Mouse (Mus musculus): ENCODE measurements around the gene Tmem169. TPM values are rescaled to one million over a fixed set of nuclear protein-coding genes. Genes with fewer than 3 reads are reported as not detected.
"Not testable (repeated sequence)": the region's sequence is repeated elsewhere in the genome, so short reads cannot be mapped to it uniquely, and the experiment has no call there.

The Tmem169 gene
- 10 to 100 TPM; 35.1 to 38.4 TPM for total RNA-seq (2021)

GRCm38 (mm10) chr1:72283992-72284485 is at the start of gene Tmem169, which contains the start of gene Pecr:
TSS of gene Tmem169 (plus strand) at chr1:72284369.
TSS of gene Pecr (minus strand) at chr1:72284314.
- intact Hi-C loops (cut with DNase I): no loop called here
- DNase-seq: peak; percentile 93

- intact Hi-C loops (cut with DNase I): not testable (repeated sequence)
- DNase-seq: peak; percentile 78
These were observed 47.7 kb upstream of the Tmem169 start for GRCm38 (mm10) chr1:72236363-72237006.

DNA sequence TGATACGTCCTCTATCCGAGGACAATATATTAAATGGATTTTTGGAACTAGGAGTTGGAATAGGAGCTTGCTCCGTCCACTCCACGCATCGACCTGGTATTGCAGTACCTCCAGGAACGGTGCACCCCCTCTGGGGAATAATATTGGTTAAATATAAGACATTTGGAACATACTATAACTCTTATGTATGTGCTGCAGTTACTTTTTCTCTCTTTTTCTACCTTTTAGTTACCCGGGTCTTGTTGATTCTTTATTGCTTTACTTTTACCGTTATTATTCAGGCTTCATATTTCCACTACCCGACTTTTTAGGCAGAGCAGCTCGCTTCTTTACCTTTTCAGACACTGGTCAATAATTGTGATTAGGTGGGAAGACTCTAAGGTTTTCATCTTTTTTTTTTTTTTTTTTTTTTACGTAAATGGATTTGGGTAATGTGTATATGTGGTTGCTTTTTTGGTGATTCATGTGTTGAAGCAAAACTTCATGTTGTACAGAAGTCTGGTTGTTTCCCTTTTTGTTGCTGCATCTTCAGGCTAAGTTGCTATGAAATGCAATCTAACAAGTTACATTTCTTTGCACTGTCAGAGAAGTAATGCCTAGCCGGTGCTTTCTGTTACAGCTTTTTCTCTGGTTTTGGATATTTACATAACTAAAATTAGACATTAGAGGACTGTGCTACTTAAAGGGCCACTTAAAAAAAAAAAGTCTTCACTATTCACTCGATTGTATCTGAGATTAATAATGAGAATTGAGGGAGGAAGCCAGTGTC is 47.0 kb upstream of the Tmem169 start:
- DNase-seq: peak; percentile 42
- intact Hi-C loops (cut with DNase I): no loop called here

DNA sequence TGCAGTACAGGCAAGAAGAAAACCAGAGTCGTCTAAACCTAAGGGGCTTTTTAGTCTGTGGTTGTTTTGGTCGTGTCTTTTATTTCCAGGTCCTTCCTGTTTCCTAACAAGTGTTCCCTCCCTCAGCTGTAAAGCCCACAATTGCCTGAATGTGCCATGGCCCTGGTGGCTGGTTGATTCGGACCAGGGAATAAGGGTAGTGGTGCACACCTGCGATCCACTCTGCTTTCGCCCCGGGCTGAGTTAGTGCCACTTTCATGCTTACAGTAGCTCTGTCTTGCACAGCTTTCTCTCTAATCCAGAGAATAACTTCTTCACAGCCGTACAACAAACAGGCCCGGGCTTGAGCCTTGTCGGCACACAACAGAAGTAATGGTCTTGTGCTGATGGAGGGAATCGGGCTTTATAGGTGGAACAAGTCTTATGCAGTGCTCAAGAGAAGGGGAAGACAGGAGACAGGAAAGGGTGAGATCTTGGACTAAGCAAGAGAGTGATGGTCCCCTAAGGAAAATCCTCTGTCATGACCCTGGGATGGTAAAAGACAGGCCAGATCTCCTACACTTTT is 46.1 kb upstream of the Tmem169 start:
- intact Hi-C loops (cut with DNase I): no loop called here
- no peak for DNase-seq

- intact Hi-C loops (cut with DNase I); DNase-seq: not testable (repeated sequence)
These were observed 45.1 kb upstream of the Tmem169 start for GRCm38 (mm10) chr1:72239113-72239512.

DNA sequence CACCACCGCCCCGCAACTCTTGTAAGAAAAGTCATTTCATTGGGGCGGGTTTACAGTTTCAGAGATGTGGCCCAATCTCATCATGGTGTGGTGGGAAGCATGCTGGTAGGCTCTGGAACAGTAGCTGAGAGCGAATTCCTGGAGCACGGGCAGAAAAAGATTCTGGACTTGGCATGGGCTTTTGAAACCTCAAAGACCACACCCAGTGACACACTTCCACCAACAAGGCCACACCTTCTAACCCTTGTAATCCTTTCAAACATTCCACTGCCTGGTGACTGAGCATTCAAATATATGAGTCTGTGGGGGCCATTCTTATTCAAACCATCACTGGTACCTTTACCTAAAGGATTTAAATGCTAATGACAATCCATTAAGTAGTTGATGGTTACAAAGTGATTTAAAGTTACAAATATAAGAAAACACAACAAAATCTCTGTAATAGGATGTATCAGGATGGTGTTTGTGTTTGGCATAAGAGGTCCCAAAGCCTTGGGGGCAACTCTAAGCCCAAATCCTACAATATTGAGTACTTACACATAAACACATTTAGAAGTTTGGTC is 41.5 kb upstream of the Tmem169 start:
- DNase-seq: no peak
- intact Hi-C loops (cut with DNase I): no loop called here

DNA sequence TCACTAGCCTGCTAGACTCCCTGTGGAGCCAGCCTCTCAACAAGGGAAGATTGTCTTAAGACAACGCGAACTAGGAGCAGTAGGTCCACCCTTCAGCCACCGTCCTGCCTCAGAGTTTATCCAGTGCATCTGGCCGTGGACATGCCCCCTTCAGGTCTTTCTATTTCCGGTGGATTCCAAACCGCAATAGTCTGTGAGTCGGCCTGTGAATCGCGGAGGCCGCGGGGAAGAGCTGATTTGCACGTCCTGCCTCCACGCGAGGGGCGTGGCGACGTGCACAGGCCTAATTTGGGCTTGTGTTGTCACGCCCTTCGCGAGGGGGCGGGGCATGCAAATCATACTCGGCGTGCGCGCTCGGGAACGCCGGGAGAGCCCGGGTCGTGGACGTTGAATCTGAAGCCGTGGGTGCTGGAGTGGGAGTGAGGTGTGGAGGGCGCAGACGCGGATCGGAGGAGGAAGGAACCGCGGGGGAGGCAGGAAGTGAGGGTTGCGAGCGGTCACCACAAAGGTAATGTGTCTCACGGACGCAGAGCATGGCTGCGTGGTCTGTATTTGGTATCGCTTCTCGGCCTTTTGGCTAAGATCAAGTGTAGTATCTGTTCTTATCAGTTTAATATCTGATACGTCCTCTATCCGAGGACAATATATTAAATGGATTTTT is 40.4 kb upstream of the Tmem169 start:
- peak; percentile 97 for DNase-seq
- intact Hi-C loops (cut with DNase I): no loop called here

- intact Hi-C loops (cut with DNase I): no loop called here
- DNase-seq: no peak
These were observed 39.7 kb upstream of the Tmem169 start for GRCm38 (mm10) chr1:72244317-72245036.

DNA sequence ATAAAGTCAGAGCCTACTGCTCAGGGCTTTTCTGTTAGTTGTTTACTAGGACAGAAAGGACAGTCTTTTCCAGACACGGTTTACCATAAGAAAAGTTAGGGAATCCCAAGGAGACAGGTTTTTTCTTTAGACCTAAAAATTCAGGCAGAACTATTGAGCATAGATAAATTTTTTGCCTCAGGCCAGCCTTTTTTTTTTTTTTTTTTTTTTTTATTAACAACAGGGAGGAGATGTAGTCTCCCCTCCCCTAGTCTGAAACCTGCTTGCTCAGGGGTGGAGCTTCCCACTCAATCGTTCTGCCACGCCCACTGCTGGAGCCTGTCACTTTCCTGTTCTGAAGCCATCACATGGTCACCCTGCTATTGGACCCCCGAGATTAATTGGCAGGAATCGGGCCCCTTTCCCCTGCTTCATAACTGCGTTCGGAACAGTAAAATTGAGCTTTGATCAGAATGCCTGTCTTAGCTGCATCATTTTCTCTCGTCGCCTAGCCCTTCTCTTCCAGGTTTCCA is 35.9 kb upstream of the Tmem169 start:
- intact Hi-C loops (cut with DNase I); DNase-seq: not testable (repeated sequence)

GRCm38 (mm10) chr1:72251806-72252205 is 32.4 kb upstream of the Tmem169 start:
- intact Hi-C loops (cut with DNase I): no loop called here

DNA sequence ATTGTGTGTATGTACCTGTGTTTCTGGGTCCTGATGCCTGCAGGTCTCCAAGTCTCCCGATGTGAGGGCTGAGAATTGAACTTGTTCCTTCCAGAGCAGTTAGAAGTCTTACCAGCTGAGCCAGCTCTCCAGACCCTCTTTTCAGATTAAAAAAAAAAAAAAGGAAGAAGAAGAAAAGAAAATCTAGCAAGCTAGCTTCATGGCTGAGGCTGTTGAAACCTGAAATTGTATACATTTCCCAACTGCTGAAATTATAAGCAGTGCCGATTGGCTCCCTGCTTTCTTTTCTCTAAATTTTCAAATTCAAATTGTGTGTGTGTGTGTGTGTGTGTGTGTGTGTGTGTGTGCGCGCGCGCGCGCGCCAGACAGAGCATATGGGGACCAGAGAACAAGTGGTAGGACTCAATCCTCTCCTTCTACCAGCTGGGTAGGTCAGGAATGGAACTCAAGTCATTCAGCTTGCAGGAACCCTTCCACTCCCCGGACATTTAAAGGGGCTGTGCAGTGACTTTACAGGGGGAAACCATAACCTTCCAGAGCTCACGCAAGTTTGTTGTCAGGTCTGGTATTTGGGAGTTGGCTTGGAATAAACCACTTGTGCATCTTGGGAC is 30.2 kb upstream of the Tmem169 start:
- intact Hi-C loops (cut with DNase I): no loop called here
- DNase-seq: peak; percentile 21

More at GRCm38 (mm10) chr1:72251806-72252205, 32.4 kb upstream of the Tmem169 start:
- DNase-seq: no peak

GRCm38 (mm10) chr1:72254545-72255061 is 29.6 kb upstream of the Tmem169 start:
- intact Hi-C loops (cut with DNase I): no loop called here
- DNase-seq: peak; percentile 90

GRCm38 (mm10) chr1:72255062-72255853 is 28.9 kb upstream of the Tmem169 start:
- intact Hi-C loops (cut with DNase I): no loop called here
- DNase-seq: peak; percentile 71

GRCm38 (mm10) chr1:72255854-72256175 is 28.4 kb upstream of the Tmem169 start:
- no peak for DNase-seq
- intact Hi-C loops (cut with DNase I): no loop called here

DNA sequence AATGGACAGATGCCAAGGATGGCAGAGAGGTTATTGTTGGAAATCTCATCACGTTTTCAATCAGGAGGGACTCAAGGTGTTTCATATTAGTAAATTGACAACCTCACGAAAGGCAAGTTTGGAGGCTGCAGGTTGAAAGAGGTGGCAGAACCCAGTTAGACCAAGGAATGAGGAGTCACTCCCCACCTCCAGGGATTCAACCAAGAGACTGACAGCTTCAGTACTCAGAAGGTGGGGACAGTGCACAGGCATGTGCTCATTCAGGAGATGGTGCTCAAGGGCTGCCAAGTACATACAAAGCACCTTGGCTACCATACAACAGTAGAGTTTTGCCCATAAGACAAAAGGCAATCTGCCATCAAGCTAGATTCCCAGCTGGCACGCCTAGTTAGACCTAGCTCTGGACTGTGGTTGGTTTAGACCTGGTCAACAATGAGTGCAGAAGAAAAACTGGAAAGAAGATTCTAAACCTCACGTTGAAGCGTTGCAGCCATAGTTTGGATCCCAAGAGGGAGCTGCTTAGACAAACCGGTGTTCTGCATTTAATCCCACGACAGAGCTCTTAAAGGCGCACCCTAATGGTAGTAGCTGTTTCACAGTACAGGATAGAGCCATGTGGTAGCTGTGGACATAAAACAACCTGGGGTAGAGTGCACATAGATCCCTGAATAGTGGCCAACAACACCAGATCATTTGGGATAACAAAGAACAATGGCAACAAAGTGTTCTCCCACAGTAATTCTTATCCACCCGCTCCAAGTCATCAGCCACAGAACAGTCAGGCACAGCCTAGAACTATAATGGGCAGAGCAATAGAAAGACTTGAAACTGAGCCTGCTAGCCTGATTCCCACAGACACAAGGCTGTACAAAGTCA is 27.6 kb upstream of the Tmem169 start:
- intact Hi-C loops (cut with DNase I): no loop called here
- no peak for DNase-seq

- intact Hi-C loops (cut with DNase I): no loop called here
- no peak for DNase-seq
These were observed 21.1 kb upstream of the Tmem169 start for GRCm38 (mm10) chr1:72263099-72263498.

DNA sequence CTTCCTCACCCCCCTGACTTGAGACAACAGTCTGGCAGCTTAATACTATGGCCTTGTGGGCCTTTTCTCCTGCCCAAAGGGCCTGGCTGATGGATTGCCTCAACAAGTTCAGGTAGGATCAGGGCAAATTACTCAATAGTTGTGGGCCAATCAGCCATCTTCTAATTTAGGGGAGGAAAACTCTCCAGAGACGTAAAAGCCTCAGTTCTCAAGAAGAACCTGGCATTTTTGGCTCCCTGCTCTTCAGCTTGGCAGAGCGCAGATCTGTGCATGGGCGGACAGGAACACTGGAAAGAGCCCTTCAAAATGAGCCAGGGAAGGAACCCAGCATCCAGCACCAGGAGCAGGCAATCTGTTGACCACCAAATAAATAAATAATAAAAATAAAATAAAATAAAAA is 6.1 kb upstream of the Tmem169 start:
- intact Hi-C loops (cut with DNase I): no loop called here
- no peak for DNase-seq

DNA sequence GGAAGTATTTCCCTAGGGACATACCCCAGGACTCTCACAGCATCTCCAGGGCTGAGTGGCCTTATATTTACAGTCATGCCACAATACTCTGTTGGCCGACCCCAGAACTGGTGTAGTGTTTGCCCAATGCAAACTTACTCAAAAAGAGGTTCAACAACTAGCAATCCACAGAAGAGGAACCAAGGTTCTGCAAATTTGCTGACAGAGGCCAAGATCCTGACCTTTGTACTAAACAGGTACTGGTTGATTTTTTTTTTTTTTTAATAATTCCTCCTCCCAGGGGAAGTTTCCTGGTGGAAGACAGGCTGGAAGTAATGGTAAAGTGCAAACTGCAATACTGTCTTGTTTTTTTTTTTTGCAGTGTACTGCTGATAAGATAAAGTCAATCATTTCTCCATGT is 1.6 kb upstream of the Tmem169 start:
- DNase-seq: no peak
- intact Hi-C loops (cut with DNase I): no loop called here

All from left cerebral cortex, postnatal 4 days (tissue).